ENCODE assay signal across 15 mouse cellular contexts in the genomic region with DNA sequence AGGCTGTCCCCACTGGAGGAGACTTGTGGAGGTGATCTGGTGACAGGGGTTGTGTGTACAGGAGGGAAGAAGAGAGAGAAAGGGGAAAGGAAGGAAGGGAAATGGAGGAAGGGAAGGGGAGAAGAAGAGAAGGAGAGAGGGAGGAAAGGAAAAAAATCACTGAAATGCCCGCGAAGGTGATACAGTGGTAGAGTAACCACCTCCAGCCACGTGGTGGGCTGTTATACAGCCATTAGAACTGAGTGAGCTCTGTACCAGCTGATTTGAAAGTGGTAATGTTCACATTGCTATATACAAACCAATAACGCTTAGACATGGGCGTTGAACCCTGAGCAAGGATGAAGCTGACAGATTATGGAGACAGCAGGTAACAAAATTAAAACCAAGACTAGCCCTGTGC. TPM values are rescaled to one million over a fixed set of nuclear protein-coding genes. Genes with fewer than 3 reads are reported as not detected.
A peak's percentile ranks its signal among the peaks of the same experiment; 100 is the strongest.
DNase-seq lines count a peak whose midpoint lies in the region; ATAC-seq lines count a peak whose summit lies in the region.
"Had no signal": no experiment of that assay in that cellular context is flagged by ENCODE, and none has a peak within 500 bp of the region (broad histone marks: within the 10 kb centered on the region; RNA-seq: fewer than 3 reads in every experiment).

No protein-coding gene starts in this region.

- peak overlapping the region; percentile 71 for H3K27ac ChIP-seq in kidney, embryonic 15.5 days
- peak overlapping the region; percentile 69 for H3K27ac ChIP-seq in hindbrain, embryonic 10.5 days
- H3K27ac ChIP-seq in midbrain, embryonic 11.5 days (ENCODE audit: low read depth, low read length) = peak overlapping the region; percentile 75
- H3K27ac ChIP-seq in neural tube, embryonic 14.5 days (ENCODE audit: low read depth, low read length) = peak overlapping the region; percentile 76
- H3K27ac ChIP-seq: left cerebral cortex, adult 2 months had no signal

- no peak overlapping the region for H3K4me2 ChIP-seq in kidney, embryonic 15.5 days
- H3K4me2 ChIP-seq in midbrain, embryonic 11.5 days = no peak overlapping the region
- no peak overlapping the region for H3K4me2 ChIP-seq in neural tube, embryonic 14.5 days (ENCODE audit: low read depth, low read length)

- 56% methylated on average over 5 of the region's 5 CpGs for WGBS in kidney, embryonic 15.5 days
- WGBS in hindbrain, embryonic 10.5 days = 65% methylated on average over 5 of the region's 5 CpGs
- 57% methylated on average over 5 of the region's 5 CpGs for WGBS in midbrain, embryonic 11.5 days
- WGBS in neural tube, embryonic 14.5 days = 50% methylated on average over 5 of the region's 5 CpGs

- no peak for DNase-seq in kidney, adult 18-20 months
- DNase-seq in hindbrain, embryonic 10.5 days (ENCODE audit: low spot score) = no peak
- DNase-seq in midbrain, embryonic 11.5 days (ENCODE audit: low spot score, missing footprints) = peak; percentile 88
- no peak for DNase-seq in thymus, postnatal 0 days (ENCODE audit: low spot score)
- no peak for DNase-seq in left cerebral cortex, adult 8-10 months (ENCODE audit: low spot score in 2 of 2)
- DNase-seq in heart, adult 8-10 months (ENCODE audit: low spot score) = no peak
- DNase-seq: adrenal gland, postnatal 36 days; lung, postnatal 14 days; right cerebral cortex, postnatal 14 days; thymus, postnatal 4 days had no signal

- H3K27me3 ChIP-seq in kidney, embryonic 15.5 days = no peaks in the 10 kb centered on the region
- H3K27me3 ChIP-seq in hindbrain, embryonic 10.5 days (ENCODE audit: insufficient read depth, poor library complexity, severe bottlenecking) = no peaks in the 10 kb centered on the region
- no peaks in the 10 kb centered on the region for H3K27me3 ChIP-seq in midbrain, embryonic 11.5 days (ENCODE audit: control insufficient read depth, insufficient read depth, low read length)
- no peaks in the 10 kb centered on the region for H3K27me3 ChIP-seq in neural tube, embryonic 14.5 days (ENCODE audit: control insufficient read depth, insufficient read depth, low read length)

- no peaks in the 10 kb centered on the region for H3K9me3 ChIP-seq in kidney, embryonic 15.5 days (replicated peaks)
- no peaks in the 10 kb centered on the region for H3K9me3 ChIP-seq in hindbrain, embryonic 10.5 days
- no peaks in the 10 kb centered on the region for H3K9me3 ChIP-seq in midbrain, embryonic 11.5 days (ENCODE audit: control insufficient read depth, low read length)
- H3K9me3 ChIP-seq in neural tube, embryonic 14.5 days (ENCODE audit: control insufficient read depth, low read length) = no peaks in the 10 kb centered on the region

- H3K36me3 ChIP-seq in kidney, embryonic 15.5 days = no peaks in the 10 kb centered on the region
- H3K36me3 ChIP-seq in hindbrain, embryonic 10.5 days = no peaks in the 10 kb centered on the region
- H3K36me3 ChIP-seq in midbrain, embryonic 11.5 days (ENCODE audit: control insufficient read depth, insufficient read depth, low read length) = no peaks in the 10 kb centered on the region
- no peaks in the 10 kb centered on the region for H3K36me3 ChIP-seq in neural tube, embryonic 14.5 days (ENCODE audit: control insufficient read depth, insufficient read depth, low read length)

- ATAC-seq in kidney, embryonic 15.5 days (replicated peaks; ENCODE audit: low FRiP score) = no peak
- ATAC-seq in midbrain, embryonic 11.5 days (ENCODE audit: low FRiP score) = peak; percentile 29
- ATAC-seq in neural tube, embryonic 14.5 days (ENCODE audit: low read depth) = peak; percentile 35; the same call in 1 of the 2 replicates
- ATAC-seq: activated CD4-positive, CD25-positive, alpha-beta regulatory T cell, adult 4 months had no signal

- H3K4me3 ChIP-seq in kidney, embryonic 15.5 days (replicated peaks) = no peak overlapping the region
- no peak overlapping the region for H3K4me3 ChIP-seq in hindbrain, embryonic 10.5 days
- no peak overlapping the region for H3K4me3 ChIP-seq in midbrain, embryonic 11.5 days (ENCODE audit: low read depth, low read length)
- no peak overlapping the region for H3K4me3 ChIP-seq in neural tube, embryonic 14.5 days (ENCODE audit: low read depth, low read length)
- H3K4me3 ChIP-seq: erythroblast, embryonic 14.5 days; left cerebral cortex, adult 2 months had no signal

- H3K4me1 ChIP-seq in kidney, embryonic 15.5 days = peaks cover 12% of the 10 kb centered on the region
- peaks cover 33% of the 10 kb centered on the region for H3K4me1 ChIP-seq in hindbrain, embryonic 10.5 days (replicated peaks)
- H3K4me1 ChIP-seq in midbrain, embryonic 11.5 days (ENCODE audit: control insufficient read depth, insufficient read depth, low read length) = peaks cover 16% of the 10 kb centered on the region
- H3K4me1 ChIP-seq in neural tube, embryonic 14.5 days (ENCODE audit: control insufficient read depth, insufficient read depth, low read length) = peaks cover 14% of the 10 kb centered on the region

- no peak overlapping the region for H3K9ac ChIP-seq in kidney, embryonic 15.5 days
- H3K9ac ChIP-seq in midbrain, embryonic 11.5 days (ENCODE audit: low read length) = no peak overlapping the region; the same call in 1 of the 2 replicates
- no peak overlapping the region; the same call in 1 of the 2 replicates for H3K9ac ChIP-seq in neural tube, embryonic 14.5 days (replicated peaks; ENCODE audit: low read depth, low read length)

RNA-seq across cellular contexts. Expression of gene Hrh2, which starts 20.6 kb away (rescaled TPM):
- polyA plus RNA-seq in kidney, embryonic 15.5 days (2015; fragmentation: Nextera tagmentation; extraction: Ambion mirVana) = not detected in 2 replicates
- polyA plus RNA-seq in hindbrain, embryonic 10.5 days (2016; fragmentation: Nextera tagmentation; extraction: Ambion mirVana) = 0.07 and 0.09 TPM in 2 replicates
- 0.07 TPM in 1 of 2 replicates, not detected in the other for polyA plus RNA-seq in midbrain, embryonic 11.5 days (2014; fragmentation: Nextera tagmentation; extraction: Ambion mirVana)
- 0.50 and 0.52 TPM in 2 replicates for polyA plus RNA-seq in neural tube, embryonic 14.5 days (2014; fragmentation: Nextera tagmentation; extraction: Ambion mirVana)
- 0.57 and 0.62 TPM in 2 replicates for polyA plus RNA-seq in thymus, postnatal 0 days (2015; fragmentation: Nextera tagmentation; extraction: Ambion mirVana)
- total RNA-seq in left cerebral cortex, adult 8-10 months (2022) = 10 to 100 TPM; 11.3 to 14.7 (median 12.2) TPM
- under 1 TPM; 0.60 to 0.75 (median 0.64) TPM for total RNA-seq in heart, adult 8-10 months (2022)
- polyA plus RNA-seq: erythroblast, embryonic 14.5 days had no signal
